Mouse (Mus musculus): Measurements from ENCODE around the gene Hist1h3a.
"Not testable (repeated sequence)": the region's sequence is repeated elsewhere in the genome, so short reads cannot be mapped to it uniquely, and the experiment has no call there.

Hist1h3a gene

DNA sequence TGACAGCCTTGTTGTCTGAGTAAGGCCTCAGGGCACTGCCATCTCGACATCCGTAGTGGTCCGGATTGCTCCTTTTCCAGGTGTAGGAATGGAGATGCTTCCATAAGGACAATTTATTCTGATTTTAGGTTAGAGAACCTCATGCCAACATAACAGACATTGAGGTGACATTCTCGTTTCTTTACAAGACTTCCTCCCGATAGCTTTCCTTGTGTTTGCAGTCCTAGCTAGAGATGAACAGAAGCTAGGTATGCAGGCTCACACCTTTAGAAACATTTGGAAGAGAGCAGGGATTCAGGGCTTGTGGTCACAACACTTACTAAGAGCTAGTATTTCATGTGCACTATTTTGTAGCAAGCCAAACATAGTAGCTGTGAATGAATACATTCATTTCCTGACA is 19.0 kb downstream of the Hist1h3a start:
- no peak for DNase-seq (ENCODE audit: low spot score in 2 of 2)

DNA sequence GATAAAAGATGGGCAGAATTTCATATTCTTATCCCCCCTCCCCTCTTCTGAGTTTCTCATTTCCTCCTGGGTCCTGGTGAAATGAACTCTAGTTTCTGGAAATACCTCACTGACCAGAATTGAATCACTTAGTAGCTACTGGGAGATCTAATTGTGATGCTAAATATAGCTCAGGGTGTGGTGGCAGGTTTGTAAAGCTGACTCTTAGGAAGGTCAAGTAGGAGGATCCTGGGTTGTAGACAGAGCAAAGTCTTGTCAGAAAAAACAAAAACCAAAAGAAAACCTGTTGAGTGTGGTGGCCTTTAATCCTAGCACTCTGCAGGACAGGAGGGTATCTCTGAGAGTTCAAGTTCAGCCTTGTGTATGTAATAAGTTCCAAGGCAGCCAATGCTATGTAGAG is 20.2 kb downstream of the Hist1h3a start:
- DNase-seq (ENCODE audit: low spot score in 2 of 2), result no peak

DNA sequence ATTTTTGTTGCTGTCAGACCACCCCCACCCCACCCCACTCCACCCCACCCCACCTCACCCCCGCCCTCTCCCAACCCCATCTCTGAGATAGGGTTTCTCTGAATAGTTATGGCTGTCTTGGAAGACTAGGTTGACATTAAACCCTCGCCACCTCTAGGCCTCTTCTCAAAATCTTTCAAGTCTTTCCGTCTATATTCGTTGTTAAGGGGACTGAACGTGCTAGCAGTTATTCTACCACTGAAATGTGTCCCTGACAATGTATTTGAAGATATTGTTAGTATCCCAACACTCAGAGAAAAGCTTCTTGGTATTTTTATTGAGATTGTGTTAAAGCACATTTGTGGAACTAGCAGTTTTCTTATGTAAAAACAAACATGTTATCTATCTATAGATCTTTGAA is 21.3 kb downstream of the Hist1h3a start:
- no peak for DNase-seq (ENCODE audit: low spot score in 2 of 2)

DNA sequence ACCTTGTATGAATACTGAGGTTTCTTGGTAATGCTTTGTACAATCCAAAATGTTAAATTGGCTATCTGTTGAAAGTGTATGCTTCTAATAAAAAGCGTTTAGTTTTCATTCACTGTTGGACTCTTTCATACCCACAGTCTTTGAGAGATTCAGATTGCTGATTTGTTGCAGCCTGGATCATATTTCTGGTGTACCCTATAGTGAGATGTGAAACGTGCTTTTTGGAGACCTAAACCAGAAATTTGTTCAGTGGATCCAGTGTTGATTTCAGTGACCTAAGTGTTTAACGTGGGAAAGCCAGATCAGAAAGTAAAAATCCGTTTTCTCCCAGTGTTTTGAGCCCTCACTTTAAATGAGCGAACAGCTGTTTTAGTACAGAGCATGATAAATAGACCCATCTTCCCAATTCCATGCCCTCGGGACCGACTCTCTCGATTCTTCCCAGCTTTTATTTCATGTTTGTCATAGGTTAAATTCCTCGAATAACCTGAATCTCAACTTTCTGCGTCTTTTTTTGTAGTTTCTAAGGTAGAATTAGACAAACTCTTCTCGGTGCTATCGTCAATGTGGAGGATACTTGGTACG is 21.8 kb downstream of the Hist1h3a start:
- DNase-seq (ENCODE audit: low spot score in 2 of 2), result no peak

DNA sequence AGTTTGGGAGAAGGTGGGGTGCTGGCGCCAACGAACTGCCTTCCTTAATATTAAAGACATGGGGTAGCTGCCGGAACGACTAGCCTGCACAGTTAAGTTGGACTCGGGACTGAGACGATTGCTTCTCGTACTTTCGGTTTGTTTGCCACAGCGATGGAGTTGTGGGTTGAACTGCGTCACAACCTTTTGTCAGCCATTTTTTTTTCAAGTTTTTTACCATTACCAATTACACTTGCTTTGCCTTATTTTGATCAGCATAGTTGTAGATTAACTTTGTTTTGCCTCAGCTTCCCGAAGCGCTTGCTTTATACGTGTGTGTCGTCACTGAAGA is 22.3 kb downstream of the Hist1h3a start:
- no peak for DNase-seq (ENCODE audit: low spot score in 2 of 2)

DNA sequence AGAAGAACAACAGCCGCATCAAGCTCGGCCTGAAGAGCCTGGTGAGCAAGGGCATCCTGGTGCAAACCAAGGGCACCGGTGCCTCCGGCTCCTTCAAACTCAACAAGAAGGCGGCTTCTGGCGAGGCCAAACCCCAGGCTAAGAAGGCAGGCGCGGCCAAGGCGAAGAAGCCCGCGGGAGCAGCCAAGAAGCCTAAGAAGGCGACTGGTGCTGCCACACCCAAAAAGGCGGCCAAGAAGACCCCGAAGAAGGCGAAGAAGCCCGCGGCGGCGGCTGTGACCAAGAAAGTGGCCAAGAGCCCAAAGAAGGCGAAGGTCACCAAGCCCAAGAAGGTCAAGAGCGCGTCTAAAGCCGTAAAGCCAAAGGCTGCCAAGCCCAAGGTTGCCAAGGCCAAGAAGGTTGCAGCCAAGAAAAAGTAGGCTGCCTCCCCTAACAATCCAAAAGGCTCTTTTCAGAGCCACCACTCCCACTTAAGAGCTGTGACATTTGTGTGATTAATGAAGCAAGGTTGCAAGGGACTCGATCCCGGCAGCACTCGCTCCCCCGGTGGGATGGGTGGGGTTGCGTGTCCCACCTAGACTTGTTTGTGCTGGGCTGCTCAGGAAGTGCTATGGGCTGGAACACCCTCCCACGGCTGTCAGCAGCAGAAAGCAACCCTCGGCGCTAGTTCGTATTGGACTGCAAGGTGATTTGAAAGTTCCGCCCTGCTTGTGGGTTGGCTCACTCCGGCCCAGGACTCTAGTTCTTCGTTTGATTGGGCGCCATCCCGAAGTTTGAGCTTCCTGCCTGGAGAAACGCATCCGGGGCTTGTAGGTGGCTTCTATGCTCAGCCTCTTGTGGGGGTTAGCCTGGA is 22.9 kb downstream of the Hist1h3a start:
- DNase-seq (ENCODE audit: low spot score in 2 of 2), result peak; percentile 93 to 97

DNA sequence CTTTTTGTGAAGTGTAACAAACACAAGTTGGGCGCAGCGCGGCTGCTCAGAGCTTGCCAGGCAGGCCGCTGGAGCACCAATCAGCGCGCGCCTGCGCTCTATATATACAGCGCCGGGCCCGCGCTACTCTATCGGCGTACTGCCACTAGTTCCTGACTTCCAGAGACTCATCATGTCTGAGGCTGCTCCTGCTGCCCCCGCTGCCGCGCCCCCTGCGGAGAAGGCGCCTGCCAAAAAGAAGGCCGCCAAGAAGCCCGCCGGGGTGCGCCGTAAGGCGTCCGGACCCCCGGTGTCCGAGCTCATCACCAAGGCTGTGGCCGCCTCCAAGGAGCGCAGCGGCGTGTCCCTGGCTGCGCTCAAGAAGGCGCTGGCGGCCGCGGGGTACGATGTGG is 23.5 kb downstream of the Hist1h3a start, which contains the start of gene Hist1h1c:
TSS of gene Hist1h1c (plus strand) at position 132 of the 392 bp plus-strand sequence.
- peak in 1 of 2 experiments; percentile 91 for DNase-seq (ENCODE audit: low spot score in 2 of 2)

DNA sequence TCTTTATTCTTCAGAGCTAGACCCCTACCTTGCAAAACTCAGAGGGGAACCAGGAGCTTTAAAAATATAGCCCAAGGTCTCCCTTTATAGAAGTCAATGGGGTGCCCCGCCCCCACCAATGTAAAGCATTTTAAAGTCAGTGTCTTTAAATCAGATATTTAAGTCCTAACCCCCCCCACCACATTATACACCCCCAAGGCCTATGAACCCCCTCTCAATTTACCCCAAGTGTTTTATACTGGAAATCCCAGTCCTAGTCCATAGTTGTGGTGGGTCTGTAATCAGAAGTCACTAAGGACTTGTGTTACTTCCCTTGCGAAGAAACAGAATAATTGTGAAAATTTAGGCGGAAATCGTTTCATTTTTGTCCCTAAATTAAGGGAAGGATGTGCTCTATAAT is 24.1 kb downstream of the Hist1h3a start:
- no peak for DNase-seq (ENCODE audit: low spot score in 2 of 2)

DNA sequence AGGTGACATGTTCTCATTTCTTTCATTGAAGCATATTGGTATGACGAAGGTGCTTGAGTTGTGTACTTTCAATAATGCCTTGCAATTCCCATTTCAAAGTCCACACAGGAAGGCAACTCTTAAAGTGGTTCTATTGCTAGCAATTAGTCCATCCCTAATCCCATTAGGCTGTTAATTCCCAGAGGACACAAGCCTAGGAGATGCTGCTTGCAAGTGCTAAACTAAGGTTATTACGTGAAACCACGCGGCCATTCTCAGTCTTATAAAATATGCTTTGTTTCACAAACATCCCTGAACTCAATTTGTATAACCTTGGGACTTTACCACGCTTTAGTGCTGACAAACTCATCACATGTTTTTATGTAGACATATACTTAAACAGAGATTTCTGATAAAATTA is 25.1 kb downstream of the Hist1h3a start:
- DNase-seq (ENCODE audit: low spot score in 2 of 2), result no peak

DNA sequence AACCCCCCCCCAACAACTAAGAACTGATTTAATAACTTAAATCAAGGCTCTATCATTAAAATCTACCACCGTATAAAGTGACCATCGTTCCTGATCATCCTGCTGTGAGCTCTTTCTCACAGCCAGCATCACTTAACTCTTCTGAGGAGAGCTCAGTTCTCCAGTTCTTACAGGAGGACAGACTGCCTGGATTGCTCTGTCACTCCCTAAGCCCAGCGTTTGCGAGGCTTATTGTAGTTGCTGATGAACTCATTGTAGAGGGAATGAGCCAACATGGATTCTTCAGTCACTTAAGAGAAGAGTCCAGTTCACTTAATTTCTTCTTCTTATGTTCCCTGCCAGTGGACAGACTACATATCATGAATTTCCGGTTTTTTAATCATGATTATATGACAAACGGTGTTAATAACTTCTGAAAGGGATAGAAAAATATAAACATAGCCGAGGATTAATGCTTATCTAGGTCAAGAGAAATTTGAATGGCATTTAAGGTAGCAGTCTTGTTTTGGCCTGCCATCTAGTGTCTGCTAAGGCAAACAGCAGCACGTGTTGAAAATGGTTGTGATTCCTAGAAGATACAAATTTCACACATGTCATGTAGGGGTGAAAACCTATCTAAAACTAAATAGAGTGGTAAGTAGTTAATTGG is 29.9 kb downstream of the Hist1h3a start:
- peak in 1 of 2 experiments; percentile 38 for DNase-seq (ENCODE audit: low spot score in 2 of 2)

DNA sequence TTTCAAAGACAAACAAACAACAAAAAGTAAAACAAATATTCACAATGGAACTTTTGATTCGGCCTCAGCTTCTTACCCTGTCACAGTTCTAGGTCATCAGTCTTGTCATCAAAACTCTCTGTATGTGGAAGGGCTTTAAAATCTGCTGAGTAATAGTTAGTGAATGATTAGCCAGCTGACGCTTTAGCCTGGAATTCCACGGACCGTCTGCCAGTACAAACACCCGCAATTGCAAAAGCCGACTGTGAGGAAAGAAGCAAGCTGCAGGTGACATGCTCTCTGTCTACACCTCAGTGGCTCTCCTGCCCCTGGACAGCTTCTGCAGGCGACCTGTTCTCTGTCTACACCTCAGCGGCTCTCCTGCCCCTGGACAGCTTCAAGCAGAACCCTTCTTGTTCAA is 31.7 kb downstream of the Hist1h3a start:
- DNase-seq (ENCODE audit: low spot score in 2 of 2), result no peak

DNA sequence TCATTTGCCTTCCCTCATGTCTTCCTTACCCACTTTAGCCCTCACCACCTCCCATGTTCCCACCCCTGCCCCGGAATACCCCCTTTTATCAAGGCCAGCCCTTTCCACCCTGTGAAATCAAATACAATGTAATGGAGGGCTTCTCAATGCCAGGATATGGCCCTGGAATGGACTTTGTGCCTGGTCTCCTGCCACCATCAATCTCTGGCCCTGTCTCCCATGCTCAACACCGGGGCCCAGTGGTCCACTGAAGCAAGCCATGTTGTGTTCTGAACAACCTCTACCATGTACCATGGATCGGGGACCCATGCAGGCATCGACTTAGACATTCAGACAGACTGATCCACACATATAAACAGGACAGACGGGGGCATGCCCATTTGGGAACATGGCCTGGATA is 32.5 kb downstream of the Hist1h3a start:
- no peak for DNase-seq (ENCODE audit: low spot score in 2 of 2)

DNA sequence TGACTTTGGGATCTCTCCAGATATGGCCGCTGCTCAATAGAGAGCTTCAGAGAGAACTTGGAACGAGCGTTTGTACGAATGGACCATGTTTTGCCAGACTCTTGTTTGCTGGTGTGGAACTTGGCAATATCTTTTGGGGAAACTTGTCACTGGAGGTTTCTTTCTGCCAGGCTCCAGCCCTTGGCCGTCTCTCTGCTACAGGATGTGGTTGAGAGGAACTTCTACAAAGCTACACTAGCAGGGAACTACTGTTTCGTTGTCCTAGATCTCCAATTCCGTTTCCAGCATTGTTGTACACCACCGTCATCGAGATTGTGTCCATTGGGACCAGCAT is 33.0 kb downstream of the Hist1h3a start:
- no peak for DNase-seq (ENCODE audit: low spot score in 2 of 2)

DNA sequence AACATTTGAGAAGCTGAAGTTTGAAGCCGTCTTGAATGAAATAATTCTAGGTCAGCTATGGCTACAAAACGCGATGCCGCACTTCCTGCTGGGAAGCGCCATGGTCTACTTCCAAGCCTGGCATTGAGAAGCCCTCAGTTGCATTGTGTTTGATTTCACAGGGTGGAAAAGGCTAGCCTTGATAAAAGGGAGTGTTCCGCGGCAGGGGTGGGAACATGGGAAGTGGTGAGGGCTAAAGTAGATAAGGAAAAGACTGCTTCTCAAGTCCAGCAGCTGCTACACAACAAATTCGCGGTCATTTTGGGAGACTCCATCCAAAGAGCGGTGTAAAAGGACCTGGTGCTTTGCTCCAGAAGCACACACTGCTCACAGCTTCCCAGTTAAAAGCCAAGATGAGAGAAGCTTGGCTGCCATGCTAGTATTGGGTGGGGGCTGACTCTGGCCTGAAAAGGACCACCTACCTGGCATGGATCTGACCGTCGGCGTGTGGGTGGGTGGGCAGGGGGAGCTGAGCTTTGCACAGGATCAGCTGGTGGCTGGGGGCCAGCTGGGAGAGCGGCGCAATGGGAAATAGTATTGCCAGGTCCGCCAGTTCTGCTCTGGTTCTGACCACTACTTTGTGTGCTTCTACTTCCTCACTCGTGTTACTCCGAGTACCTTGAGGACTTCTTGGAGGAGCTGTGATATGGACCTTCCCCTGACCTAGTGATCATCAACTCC is 33.6 kb downstream of the Hist1h3a start:
- no peak for DNase-seq (ENCODE audit: low spot score in 2 of 2)

DNA sequence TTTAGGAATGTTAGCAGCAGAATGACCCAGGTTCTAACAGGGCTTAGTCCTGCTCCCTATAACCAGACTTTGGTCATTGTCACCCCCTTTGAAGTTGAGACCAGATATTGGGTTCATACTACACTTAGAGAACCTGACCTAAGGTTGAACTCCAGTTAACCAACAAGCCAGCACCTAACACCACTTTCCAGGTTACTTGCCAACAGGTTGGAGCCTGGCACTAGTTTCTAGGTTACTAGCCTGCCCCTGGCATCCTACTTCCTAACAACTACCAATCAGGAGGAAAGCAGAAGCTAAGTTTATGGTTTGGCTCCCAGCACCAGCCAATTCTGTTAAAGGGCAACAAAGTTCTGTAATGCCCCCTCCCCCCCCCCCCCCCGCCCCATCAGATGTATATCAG is 37.0 kb downstream of the Hist1h3a start:
- DNase-seq (ENCODE audit: low spot score in 2 of 2), result no peak

DNA sequence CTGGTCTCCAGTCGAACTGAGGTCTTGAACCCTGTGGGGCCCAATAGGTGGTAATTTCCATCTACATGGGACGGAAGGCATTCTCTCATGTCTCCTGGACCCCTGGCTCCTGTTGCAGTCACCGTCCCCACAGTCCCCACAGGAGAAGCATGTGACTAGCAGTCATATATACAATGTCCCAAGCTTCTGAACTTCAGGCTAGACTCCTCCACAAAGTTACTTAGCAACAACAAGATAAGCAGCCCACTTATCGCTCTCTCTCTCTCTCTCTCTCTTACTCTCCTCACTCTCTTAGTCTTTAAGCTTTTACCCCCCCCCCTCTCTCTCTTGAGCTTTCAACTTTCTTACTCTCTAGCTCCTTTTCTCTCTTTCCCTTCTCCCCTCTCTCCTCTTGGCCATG is 37.9 kb downstream of the Hist1h3a start:
- no peak for DNase-seq (ENCODE audit: low spot score in 2 of 2)

DNA sequence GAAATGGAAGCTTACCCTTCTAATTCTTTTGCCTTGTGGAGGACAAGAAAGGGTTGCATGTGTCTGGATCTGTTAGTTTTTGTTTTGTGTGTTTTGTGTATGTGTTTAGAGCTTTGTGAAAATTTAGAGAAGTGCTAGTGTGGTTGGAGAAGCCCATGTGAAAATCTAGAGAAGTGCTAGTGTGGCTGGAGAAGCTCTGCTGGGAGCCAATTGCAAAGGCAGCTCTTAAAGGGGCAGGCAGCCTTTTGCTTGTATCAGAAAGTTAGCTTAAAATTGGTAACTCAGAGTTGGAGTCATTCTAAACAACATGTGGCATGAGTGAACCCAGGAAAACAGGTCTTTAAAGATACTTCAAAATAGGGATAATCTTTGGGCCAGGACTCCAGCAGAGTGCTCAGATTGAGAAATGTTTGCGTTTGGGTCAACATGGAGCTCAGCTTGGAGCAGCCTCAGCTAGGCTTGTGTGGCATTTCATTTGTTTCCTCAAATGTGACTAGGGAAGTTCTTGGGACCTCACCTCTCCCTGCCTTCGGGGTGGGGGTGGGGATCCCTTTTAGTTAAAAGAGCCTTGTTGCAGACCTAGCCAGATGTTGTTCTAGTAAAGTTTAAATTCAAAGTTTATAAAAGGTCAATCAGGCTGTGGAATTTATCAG is 44.5 kb downstream of the Hist1h3a start:
- DNase-seq (ENCODE audit: low spot score in 2 of 2), result not testable (repeated sequence)

DNA sequence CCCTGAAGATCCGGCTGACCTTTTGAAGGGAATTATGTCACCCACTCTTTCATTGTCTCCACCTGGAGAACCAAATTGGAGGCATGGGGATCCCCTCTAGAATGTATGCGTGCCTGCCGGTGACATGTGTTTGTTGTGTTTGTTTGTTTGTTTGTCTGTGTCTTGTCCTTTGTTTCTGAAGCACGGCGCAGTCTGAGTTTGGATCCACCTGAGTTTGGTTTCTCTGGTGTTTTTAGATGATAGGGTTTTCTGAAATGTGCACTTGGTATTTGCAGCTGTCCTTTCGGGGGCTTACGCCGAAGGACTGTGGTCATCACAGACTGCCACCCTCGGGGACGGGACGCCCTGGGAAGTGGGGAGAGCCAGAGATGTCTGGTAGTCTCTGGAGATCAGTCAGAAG is 45.0 kb downstream of the Hist1h3a start:
- no peak for DNase-seq (ENCODE audit: low spot score in 2 of 2)

DNA sequence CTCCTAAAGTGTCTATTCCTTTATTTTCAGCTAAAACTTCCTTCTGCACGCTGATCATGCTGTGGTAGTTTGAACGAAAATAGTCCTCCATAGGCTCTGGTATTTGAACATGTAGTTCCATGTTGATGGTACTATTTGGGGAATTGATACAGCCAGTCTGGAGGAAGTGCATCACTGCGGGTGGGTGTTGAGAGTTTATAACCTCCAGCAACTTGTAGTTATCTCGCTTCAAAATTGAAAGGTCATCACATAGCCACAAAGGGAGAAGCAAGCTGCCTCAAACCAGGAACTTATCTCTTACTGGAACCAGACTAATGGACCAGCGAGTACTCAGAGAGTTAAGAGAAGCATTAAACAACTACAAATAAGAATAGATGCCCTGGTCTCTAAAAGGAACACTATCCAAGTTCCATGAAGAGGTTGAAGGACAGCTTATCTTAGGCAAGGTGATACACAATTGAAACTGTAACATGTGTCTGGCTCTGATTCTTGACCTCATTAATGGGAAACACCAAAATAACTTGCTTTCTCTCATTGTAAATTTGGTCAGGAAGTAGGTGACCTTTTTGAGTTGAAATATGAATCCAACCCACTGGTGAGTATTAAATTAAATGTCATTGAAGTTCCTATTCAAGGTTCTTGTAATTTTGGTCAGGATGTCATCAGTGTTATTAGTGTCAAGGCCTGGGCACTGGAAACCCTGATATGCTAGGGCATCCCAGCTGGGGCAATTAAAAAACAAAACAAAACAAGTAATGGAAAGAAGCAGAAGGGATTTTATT is 45.7 kb downstream of the Hist1h3a start:
- no peak for DNase-seq (ENCODE audit: low spot score in 2 of 2)
